In genomic region chr16:64771431-64771818, GRCm38 (mm10) we compare ENCODE assay signal across 8 mouse cellular contexts. TPM values are rescaled to one million over a fixed set of nuclear protein-coding genes. Genes with fewer than 3 reads are reported as not detected.
DNase-seq lines count a peak whose midpoint lies in the region; ATAC-seq and TF ChIP-seq lines count a peak whose summit lies in the region.

No protein-coding gene starts in this region.

- DNase-seq in adrenal gland, adult 2 months = peak; percentile 8
- no peak for DNase-seq in adrenal gland, adult 8-10 months
- no peak for DNase-seq in forebrain, embryonic 10.5 days (ENCODE audit: extremely low spot score, low spot score)
- DNase-seq in limb, embryonic 14.5 days (ENCODE audit: low spot score) = no peak
- no peak for DNase-seq in spleen, postnatal 14 days (ENCODE audit: low spot score in 2 of 2)
- DNase-seq in left cerebral cortex, adult 8-10 months (ENCODE audit: low spot score in 2 of 2) = no peak
- DNase-seq in urinary bladder, postnatal 10 days (ENCODE audit: low spot score) = no peak

- H3K79me2 ChIP-seq in C2C12 (ENCODE audit: control insufficient read depth, insufficient read depth) = peaks cover 34% of the 10 kb centered on the region

- H3K79me3 ChIP-seq in C2C12 (ENCODE audit: low read depth) = peaks cover 22% of the 10 kb centered on the region

- peak overlapping the region; percentile 78 for H3K4me3 ChIP-seq in C2C12 (ENCODE audit: insufficient read depth, poor library complexity, severe bottlenecking)
- peak overlapping the region; percentile 87 for H3K4me3 ChIP-seq in forebrain, embryonic 10.5 days
- peak overlapping the region; percentile 88 for H3K4me3 ChIP-seq in limb, embryonic 14.5 days (replicated peaks; ENCODE audit: low read length)

- 95% methylated on average over 2 of the region's 2 CpGs for WGBS in forebrain, embryonic 10.5 days
- 88% methylated on average over 2 of the region's 2 CpGs for WGBS in limb, embryonic 14.5 days

- no peak for ATAC-seq in limb, embryonic 14.5 days (ENCODE audit: low FRiP score, low read depth)

- H3K9me3 ChIP-seq in forebrain, embryonic 10.5 days = no peaks in the 10 kb centered on the region
- H3K9me3 ChIP-seq in limb, embryonic 14.5 days (ENCODE audit: control insufficient read depth, low read length) = no peaks in the 10 kb centered on the region

- H3K36me3 ChIP-seq in C2C12 (ENCODE audit: control insufficient read depth, insufficient read depth) = peaks cover 23% of the 10 kb centered on the region
- peaks cover 24% of the 10 kb centered on the region for H3K36me3 ChIP-seq in forebrain, embryonic 10.5 days (replicated peaks)
- peaks cover 10% of the 10 kb centered on the region for H3K36me3 ChIP-seq in limb, embryonic 14.5 days (ENCODE audit: control insufficient read depth, insufficient read depth, low read length)

- TF ChIP-seq POLR2A in limb, embryonic 14.5 days (IDR thresholded peaks at IDR 0.05; ENCODE audit: borderline replicate concordance, extremely low read depth, insufficient read depth, insufficient read length) = no peak

- peak overlapping the region; percentile 56 for H3K4me2 ChIP-seq in limb, embryonic 14.5 days (replicated peaks; ENCODE audit: low read depth, low read length, severe bottlenecking)

- H3K9ac ChIP-seq in limb, embryonic 14.5 days (ENCODE audit: low read depth, low read length, severe bottlenecking) = peak overlapping the region; percentile 93; the same call in 1 of the 2 replicates

- H3K27me3 ChIP-seq in C2C12 (ENCODE audit: control insufficient read depth, insufficient read depth, insufficient read length) = no peaks in the 10 kb centered on the region
- no peaks in the 10 kb centered on the region for H3K27me3 ChIP-seq in forebrain, embryonic 10.5 days (ENCODE audit: poor library complexity, severe bottlenecking)
- H3K27me3 ChIP-seq in limb, embryonic 14.5 days (ENCODE audit: control insufficient read depth, insufficient read depth, low read length) = no peaks in the 10 kb centered on the region

- peak overlapping the region; percentile 91 for H3K27ac ChIP-seq in forebrain, embryonic 10.5 days
- no peak overlapping the region for H3K27ac ChIP-seq in limb, embryonic 14.5 days (replicated peaks; ENCODE audit: low read depth, low read length)

- no peak overlapping the region for H3ac ChIP-seq in C2C12 (ENCODE audit: control insufficient read depth, insufficient read length, low read depth)

- H3K4me1 ChIP-seq in forebrain, embryonic 10.5 days = peaks cover 13% of the 10 kb centered on the region
- H3K4me1 ChIP-seq in limb, embryonic 14.5 days (ENCODE audit: control insufficient read depth, insufficient read depth, low read length) = 0 out of 2 replicates have a peak, but pooled peaks cover 6% of the 10 kb centered on the region

- TF ChIP-seq CTCF in C2C12 (IDR thresholded peaks at IDR 0.05; ENCODE audit: control insufficient read depth, insufficient read depth, insufficient read length) = no peak

TF ChIP-seq in C2C12, 6 proteins besides CTCF, POLR2A, EP300 and RAD21:
- TF ChIP-seq CEBPB (IDR thresholded peaks at IDR 0.05; ENCODE audit: low read depth) (no peak), MAX (IDR thresholded peaks at IDR 0.05) (no peak), FOSL1 (IDR thresholded peaks at IDR 0.05; ENCODE audit: insufficient read depth, low read length, poor library complexity, severe bottlenecking) (no peak), MYOD1 (IDR thresholded peaks at IDR 0.05; ENCODE audit: control insufficient read depth, insufficient read length, low read depth) (no peak), MYOG (IDR thresholded peaks at IDR 0.05; ENCODE audit: control insufficient read depth, extremely low read depth, insufficient read length) (no peak), USF1 (IDR thresholded peaks at IDR 0.05; ENCODE audit: low read depth) (no peak)

RNA-seq across cellular contexts. Expression of gene 4930453N24Rik, which starts 0.5 kb away (rescaled TPM):
- 10 to 100 TPM; 29.8 to 39.6 TPM for total RNA-seq in adrenal gland, adult 2 months (2021)
- 7.6 and 8.5 TPM in 2 replicates for polyA plus RNA-seq in adrenal gland, adult 2 months (2012; rRNA removed)
- total RNA-seq in adrenal gland, adult 8-10 months (2022) = 10 to 100 TPM; 24.3 to 36.3 (median 27.4) TPM
- 15.8 TPM for polyA plus RNA-seq in C2C12 (2012; fragmentation: generic; extraction: Trizol)
- 30.3 and 36.3 TPM in 2 replicates for polyA plus RNA-seq in forebrain, embryonic 10.5 days (2016; fragmentation: Nextera tagmentation; extraction: Ambion mirVana)
- 12.2 and 16.9 TPM in 2 replicates for polyA plus RNA-seq in limb, embryonic 14.5 days (2012; rRNA removed)
- polyA plus RNA-seq in limb, embryonic 14.5 days (2014; fragmentation: Nextera tagmentation; extraction: Ambion mirVana) = 28.6 and 29.8 TPM in 2 replicates
- 10 to 100 TPM; 20.7 to 27.0 (median 22.8) TPM for total RNA-seq in left cerebral cortex, adult 8-10 months (2022)
